Mouse (Mus musculus) myocyte (in vitro differentiated cells): ENCODE data around the gene St8sia1. TPM values are rescaled to one million over a fixed set of nuclear protein-coding genes. Genes with fewer than 3 reads are reported as not detected.

Source experiments
- H3K27me3 ChIP-seq: one replicate; pipeline ENCODE4 v1.6.1; 2011; ENCODE audit not compliant: control insufficient read depth, insufficient read depth, insufficient read length
- H3K36me3 ChIP-seq: one replicate; pipeline ENCODE4 v1.6.1; 2011; ENCODE audit not compliant: control insufficient read depth, insufficient read depth
- H3K4me2 ChIP-seq: one replicate; pipeline ENCODE4 v1.6.1; 2011; ENCODE audit warnings: low read depth, control low read depth
- H3K4me3 ChIP-seq: one replicate; pipeline ENCODE4 v1.5.1; 2011; ENCODE audit warnings: mild to moderate bottlenecking, control low read depth, moderate library complexity
- H3K79me2 ChIP-seq: one replicate; pipeline ENCODE4 v1.6.1; 2011; ENCODE audit not compliant: control insufficient read depth, insufficient read depth
- H3ac ChIP-seq: one replicate; pipeline ENCODE4 v1.6.1; 2011; ENCODE audit not compliant: control insufficient read depth, insufficient read length
- CEBPB ChIP-seq: IDR thresholded peaks from 2 replicates; pipeline ENCODE4 v1.6.1; 2011; ENCODE audit warnings: mild to moderate bottlenecking, moderate library complexity; ENCODE audit not compliant: poor library complexity, insufficient read depth, severe bottlenecking
- E2F4 ChIP-seq: IDR thresholded peaks from one replicate; pipeline ENCODE4 v1.6.1; 2011; ENCODE audit warnings: mild to moderate bottlenecking, control low read depth, moderate library complexity; ENCODE audit not compliant: insufficient read depth
- MAX ChIP-seq: IDR thresholded peaks from one replicate; pipeline ENCODE4 v1.6.1; 2011; ENCODE audit warnings: low read depth, mild to moderate bottlenecking, control low read depth
- MYOD1 ChIP-seq, 3 experiments: IDR thresholded peaks; one replicate each; pipeline ENCODE4 v1.6.1; 2011; ENCODE audit warnings: control low read depth in 2 of 3, low read depth in 2 of 3, mild to moderate bottlenecking in 2 of 3, moderate library complexity in 1 of 3; ENCODE audit not compliant: insufficient read length in 2 of 3, control insufficient read depth in 1 of 3
- MYOG ChIP-seq, 3 experiments: IDR thresholded peaks; one replicate each; pipeline ENCODE4 v1.6.1; 2011; ENCODE audit warnings: control low read depth in 2 of 3, low read depth in 2 of 3, mild to moderate bottlenecking in 2 of 3; ENCODE audit not compliant: insufficient read length in 2 of 3, control insufficient read depth in 1 of 3, insufficient read depth in 1 of 3
- POLR2A ChIP-seq: IDR thresholded peaks from one replicate; pipeline ENCODE4 v1.6.1; 2011; ENCODE audit warnings: low read depth, mild to moderate bottlenecking, control low read depth, moderate library complexity; ENCODE audit not compliant: insufficient read length
- POLR2AphosphoS2 ChIP-seq: IDR thresholded peaks from one replicate; pipeline ENCODE4 v1.6.1; 2011; ENCODE audit warnings: low read depth, control low read depth; ENCODE audit not compliant: insufficient read length
- REST ChIP-seq: IDR thresholded peaks from one replicate; pipeline ENCODE4 v1.6.1; 2011; ENCODE audit warnings: mild to moderate bottlenecking, control low read depth, moderate library complexity; ENCODE audit not compliant: insufficient read depth, insufficient read length
- SRF ChIP-seq: IDR thresholded peaks from one replicate; pipeline ENCODE4 v1.6.1; 2011; ENCODE audit warnings: low read depth; ENCODE audit not compliant: control insufficient read depth, insufficient read length
- TCF12 ChIP-seq: IDR thresholded peaks from one replicate; pipeline ENCODE4 v1.6.1; 2011; ENCODE audit warnings: mild to moderate bottlenecking, control low read depth; ENCODE audit not compliant: poor library complexity, insufficient read depth, severe bottlenecking
- TCF3 ChIP-seq: IDR thresholded peaks from one replicate; pipeline ENCODE4 v1.6.1; 2011; ENCODE audit warnings: low read depth, control low read depth; ENCODE audit not compliant: insufficient read length
- USF1 ChIP-seq: IDR thresholded peaks from one replicate; pipeline ENCODE4 v1.6.1; 2011; ENCODE audit warnings: low read depth, mild to moderate bottlenecking, control low read depth, moderate library complexity
- polyA plus RNA-seq: library from polyadenylated mRNA; unstranded; fragments of >200 nt; fragmentation: generic; extraction: Trizol; gene quantifications from one replicate; pipeline ENCODE4 v1.2.1, GENCODE M21; 2012; ENCODE audit warnings: missing spikeins

Gene St8sia1
- polyA plus RNA-seq, 1 experiment: 0.02 TPM

DNA sequence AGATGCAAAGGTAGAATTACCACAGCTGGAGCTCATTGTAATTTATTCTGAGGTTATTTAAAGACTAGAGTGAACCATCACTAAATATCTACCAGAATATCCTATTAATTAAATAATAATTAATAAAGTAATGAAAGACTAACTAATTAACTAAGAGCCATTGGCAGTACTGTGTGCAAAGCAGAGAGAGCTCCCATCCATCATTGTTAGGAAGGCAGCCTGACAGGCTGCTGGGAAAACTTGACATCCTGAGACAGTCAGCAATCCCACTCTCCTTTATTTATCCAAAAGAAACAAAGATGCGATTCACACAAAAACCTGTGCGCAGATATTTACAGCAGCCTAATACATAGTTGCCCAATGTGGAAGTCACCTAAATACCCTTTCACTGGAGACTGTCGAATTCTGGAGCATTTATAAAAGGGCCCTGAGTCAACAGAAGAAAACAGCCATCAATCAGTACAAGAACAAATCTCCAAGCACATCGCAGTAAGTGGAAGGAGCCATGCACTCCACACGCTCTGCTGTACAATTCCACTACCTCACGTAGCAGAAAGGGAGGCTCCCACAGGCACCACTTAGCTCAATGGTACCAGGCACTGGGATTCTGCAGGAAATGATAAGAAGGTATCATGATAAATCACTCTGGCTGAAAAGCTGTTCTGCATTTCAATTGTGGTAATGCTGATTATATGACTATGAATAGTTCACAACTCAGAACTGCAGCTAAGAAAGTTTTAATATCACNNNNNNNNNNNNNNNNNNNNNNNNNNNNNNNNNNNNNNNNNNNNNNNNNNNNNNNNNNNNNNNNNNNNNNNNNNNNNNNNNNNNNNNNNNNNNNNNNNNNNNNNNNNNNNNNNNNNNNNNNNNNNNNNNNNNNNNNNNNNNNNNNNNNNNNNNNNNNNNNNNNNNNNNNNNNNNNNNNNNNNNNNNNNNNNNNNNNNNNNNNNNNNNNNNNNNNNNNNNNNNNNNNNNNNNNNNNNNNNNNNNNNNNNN, 15.7 kb upstream of the St8sia1 start:
- Histone ChIP-seq H3K4me3 (no peak overlapping the region), H3K79me2 (no peaks in the 10 kb centered on the region), H3K36me3 (no peaks in the 10 kb centered on the region), H3K4me2 (no peak overlapping the region), H3K27me3 (peaks cover 5% of the 10 kb centered on the region), H3ac (no peak overlapping the region)
- TF ChIP-seq USF1: no peak
- no peak for TF ChIP-seq E2F4
- TF ChIP-seq TCF12: no peak
- TF ChIP-seq MYOG (IDR thresholded peaks at IDR 0.05; ENCODE audit: control insufficient read depth in 1 of 3, insufficient read depth in 1 of 3, insufficient read length in 2 of 3, low read depth in 2 of 3): no peak
- no peak for TF ChIP-seq MAX
- TF ChIP-seq REST: no peak
- TF ChIP-seq TCF3: no peak

GRCm38 (mm10) chr6:142977221-142977620, 13.0 kb upstream of the St8sia1 start:
- H3K36me3 ChIP-seq: no peaks in the 10 kb centered on the region
- H3ac ChIP-seq: no peak overlapping the region
- no peak overlapping the region for H3K4me2 ChIP-seq
- H3K27me3 ChIP-seq: peaks cover 5% of the 10 kb centered on the region
- no peaks in the 10 kb centered on the region for H3K79me2 ChIP-seq
- H3K4me3 ChIP-seq: no peak overlapping the region
- TF ChIP-seq MYOD1 (IDR thresholded peaks at IDR 0.05; ENCODE audit: control insufficient read depth in 1 of 3, insufficient read length in 2 of 3, low read depth in 2 of 3) (no peak), POLR2AphosphoS2 (no peak), CEBPB (no peak), TCF3 (no peak), MYOG (IDR thresholded peaks at IDR 0.05; ENCODE audit: control insufficient read depth in 1 of 3, insufficient read depth in 1 of 3, insufficient read length in 2 of 3, low read depth in 2 of 3) (no peak), USF1 (no peak), E2F4 (no peak), REST (no peak), SRF (no peak), TCF12 (no peak), MAX (no peak), POLR2A (no peak)

GRCm38 (mm10) chr6:142973289-142973688, 9.0 kb upstream of the St8sia1 start:
- no peak for TF ChIP-seq TCF12
- no peak for TF ChIP-seq MYOD1 (IDR thresholded peaks at IDR 0.05; ENCODE audit: control insufficient read depth in 1 of 3, insufficient read length in 2 of 3, low read depth in 2 of 3)
- TF ChIP-seq MAX: no peak
- no peak for TF ChIP-seq CEBPB
- TF ChIP-seq POLR2A: no peak
- TF ChIP-seq POLR2AphosphoS2: no peak
- TF ChIP-seq MYOG (IDR thresholded peaks at IDR 0.05; ENCODE audit: control insufficient read depth in 1 of 3, insufficient read depth in 1 of 3, insufficient read length in 2 of 3, low read depth in 2 of 3): no peak
- TF ChIP-seq USF1: no peak
- TF ChIP-seq REST: no peak
- no peak for TF ChIP-seq E2F4
- TF ChIP-seq SRF: no peak
- TF ChIP-seq TCF3: no peak
- Histone ChIP-seq H3K27me3 (no peaks in the 10 kb centered on the region), H3K4me3 (no peak overlapping the region), H3K79me2 (no peaks in the 10 kb centered on the region), H3K4me2 (no peak overlapping the region), H3ac (no peak overlapping the region), H3K36me3 (no peaks in the 10 kb centered on the region)

DNA sequence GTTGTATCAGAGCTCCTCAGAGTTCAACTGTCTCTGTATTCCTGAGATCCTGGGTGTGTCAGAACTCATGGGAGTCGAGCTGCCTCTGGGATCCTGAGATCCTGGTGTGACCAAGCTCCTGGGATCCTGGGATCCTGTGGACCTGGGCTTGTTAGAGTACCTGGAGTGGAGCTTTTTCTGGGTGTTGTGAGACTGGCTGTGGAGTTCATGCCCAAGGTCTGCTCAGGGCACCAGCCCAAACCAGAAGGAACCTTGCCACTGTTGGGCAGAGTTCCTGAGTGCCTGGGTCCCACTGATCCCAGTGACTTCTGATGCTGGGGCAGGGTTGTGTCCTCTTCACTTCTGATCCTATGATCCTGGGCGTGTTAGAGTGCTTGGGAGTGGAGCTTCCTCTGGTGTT, 8.0 kb upstream of the St8sia1 start:
- H3K79me2 ChIP-seq: no peaks in the 10 kb centered on the region
- no peaks in the 10 kb centered on the region for H3K36me3 ChIP-seq
- no peak overlapping the region for H3K4me3 ChIP-seq
- peaks cover 4% of the 10 kb centered on the region for H3K27me3 ChIP-seq
- TF ChIP-seq SRF (no peak), E2F4 (no peak), USF1 (no peak), MYOG (IDR thresholded peaks at IDR 0.05; ENCODE audit: control insufficient read depth in 1 of 3, insufficient read depth in 1 of 3, insufficient read length in 2 of 3, low read depth in 2 of 3) (no peak), TCF3 (no peak), MYOD1 (IDR thresholded peaks at IDR 0.05; ENCODE audit: control insufficient read depth in 1 of 3, insufficient read length in 2 of 3, low read depth in 2 of 3) (no peak), POLR2AphosphoS2 (no peak), REST (no peak), POLR2A (no peak), TCF12 (no peak), CEBPB (no peak), MAX (no peak)
- no peak overlapping the region for H3ac ChIP-seq
- H3K4me2 ChIP-seq: no peak overlapping the region

DNA sequence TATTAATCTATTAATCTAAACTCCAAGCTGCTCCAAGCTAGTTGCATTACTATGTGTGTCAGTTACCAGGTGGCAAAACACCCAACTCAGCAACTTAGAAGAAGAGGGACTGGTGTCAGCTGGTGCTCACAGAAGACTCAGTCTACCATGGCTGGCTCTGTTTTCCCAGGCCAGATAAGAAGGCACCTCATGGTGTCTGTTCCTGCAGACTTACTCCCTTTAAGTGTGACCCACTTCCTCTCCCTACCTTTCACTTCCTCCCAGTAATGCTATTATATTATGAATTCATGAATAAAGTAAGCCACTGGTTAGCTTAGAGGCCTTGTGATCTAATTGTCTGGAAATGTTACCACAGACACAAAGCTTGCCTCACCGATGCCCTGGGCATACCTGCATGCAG, 3.2 kb upstream of the St8sia1 start:
- no peak overlapping the region for H3K4me3 ChIP-seq
- no peaks in the 10 kb centered on the region for H3K36me3 ChIP-seq
- no peaks in the 10 kb centered on the region for H3K79me2 ChIP-seq
- H3K27me3 ChIP-seq: peaks cover 31% of the 10 kb centered on the region
- H3K4me2 ChIP-seq: no peak overlapping the region
- TF ChIP-seq TCF3: no peak
- no peak for TF ChIP-seq CEBPB
- TF ChIP-seq POLR2AphosphoS2: no peak
- no peak for TF ChIP-seq MAX
- no peak for TF ChIP-seq MYOD1 (IDR thresholded peaks at IDR 0.05; ENCODE audit: control insufficient read depth in 1 of 3, insufficient read length in 2 of 3, low read depth in 2 of 3)
- no peak for TF ChIP-seq MYOG (IDR thresholded peaks at IDR 0.05; ENCODE audit: control insufficient read depth in 1 of 3, insufficient read depth in 1 of 3, insufficient read length in 2 of 3, low read depth in 2 of 3)
- no peak for TF ChIP-seq SRF
- no peak for TF ChIP-seq USF1
- TF ChIP-seq TCF12: no peak
- TF ChIP-seq POLR2A: no peak
- TF ChIP-seq E2F4: no peak
- TF ChIP-seq REST: no peak
- H3ac ChIP-seq: no peak overlapping the region
